Mouse (Mus musculus) embryonic fibroblast, embryonic 13.5 days (primary cell): Measurements from ENCODE around the gene Atp8a1.

ENCODE experiments used
- CTCF ChIP-seq: IDR thresholded peaks from 2 replicates; pipeline ENCODE4 v1.5.1; 2011; ENCODE audit warnings: mild to moderate bottlenecking, control low read depth, low read length, moderate library complexity, borderline replicate concordance; ENCODE audit not compliant: insufficient read depth
- POLR2A ChIP-seq: IDR thresholded peaks from 2 replicates; pipeline ENCODE4 v1.6.1; 2011; ENCODE audit warnings: low read depth, mild to moderate bottlenecking, control low read depth, low read length, moderate library complexity

DNA sequence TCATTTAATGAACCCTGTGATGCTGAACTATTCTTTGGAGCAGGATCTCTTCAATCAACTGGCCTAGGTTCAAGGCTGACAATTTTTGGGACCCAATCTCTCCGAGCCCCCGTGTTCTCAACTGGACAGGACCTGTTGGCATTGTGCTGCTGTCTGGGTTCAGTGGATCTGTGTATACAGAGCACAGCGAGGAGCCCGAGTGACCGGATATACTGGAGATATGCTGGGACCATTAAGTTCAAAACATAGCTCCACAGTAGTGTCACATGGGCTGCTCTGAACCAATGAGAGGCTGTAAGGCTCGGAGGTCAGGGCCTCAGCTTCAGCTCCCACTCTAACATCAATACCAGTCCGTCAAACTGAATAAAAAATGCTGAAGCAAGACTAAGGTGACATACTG, 217.8 kb downstream of the Atp8a1 start:
- TF ChIP-seq CTCF: no peak
- no peak for TF ChIP-seq POLR2A
